Mouse (Mus musculus): ENCODE data around the gene Syt9. TPM values are rescaled to one million over a fixed set of nuclear protein-coding genes. Genes with fewer than 3 reads are reported as not detected.

The Syt9 gene
- total and polyA plus RNA-seq, 2 experiments from 2014 or later, result 14.2 to 35.2 TPM

- H3K36me3 ChIP-seq (ENCODE audit: insufficient read depth, low read length), result no peaks in the 10 kb centered on the region
- TF ChIP-seq CTCF (IDR thresholded peaks at IDR 0.05), result no peak
- ATAC-seq (ENCODE audit: low FRiP score) (no peak), DNase-seq (ENCODE audit: low spot score) (no peak)
- no peak overlapping the region for H3K4me3 ChIP-seq (ENCODE audit: low read depth, low read length)
- no peaks in the 10 kb centered on the region for H3K9me3 ChIP-seq (ENCODE audit: low read length)
- WGBS, result 83% methylated on average over 1 of the region's 1 CpGs
- H3K9ac ChIP-seq (replicated peaks; ENCODE audit: low read length, poor library complexity, severe bottlenecking), result no peak overlapping the region
- no peaks in the 10 kb centered on the region for H3K27me3 ChIP-seq (ENCODE audit: insufficient read depth, low read length)
- no peak overlapping the region for H3K27ac ChIP-seq (ENCODE audit: low read depth, low read length)
- H3K4me1 ChIP-seq (ENCODE audit: insufficient read depth, low read length), result no peaks in the 10 kb centered on the region
- no peak overlapping the region for H3K4me2 ChIP-seq (ENCODE audit: low read depth, low read length, poor library complexity, severe bottlenecking)
These were observed 21.3 kb upstream of the Syt9 start for GRCm38 (mm10) chr7:107349201-107349600.

- Histone ChIP-seq H3K4me3 (ENCODE audit: low read depth, low read length) (no peak overlapping the region), H3K27ac (ENCODE audit: low read depth, low read length) (no peak overlapping the region), H3K4me1 (ENCODE audit: insufficient read depth, low read length) (no peaks in the 10 kb centered on the region), H3K36me3 (ENCODE audit: insufficient read depth, low read length) (no peaks in the 10 kb centered on the region), H3K9ac (replicated peaks; ENCODE audit: low read length, poor library complexity, severe bottlenecking) (no peak overlapping the region), H3K27me3 (ENCODE audit: insufficient read depth, low read length) (no peaks in the 10 kb centered on the region), H3K9me3 (ENCODE audit: low read length) (no peaks in the 10 kb centered on the region), H3K4me2 (ENCODE audit: low read depth, low read length, poor library complexity, severe bottlenecking) (no peak overlapping the region)
- DNase-seq (ENCODE audit: low spot score) (no peak), ATAC-seq (ENCODE audit: low FRiP score) (no peak)
- WGBS, result 91% methylated on average over 3 of the region's 3 CpGs
- TF ChIP-seq CTCF (IDR thresholded peaks at IDR 0.05), result no peak
These were observed 8.4 kb upstream of the Syt9 start for GRCm38 (mm10) chr7:107362153-107362552.

DNA sequence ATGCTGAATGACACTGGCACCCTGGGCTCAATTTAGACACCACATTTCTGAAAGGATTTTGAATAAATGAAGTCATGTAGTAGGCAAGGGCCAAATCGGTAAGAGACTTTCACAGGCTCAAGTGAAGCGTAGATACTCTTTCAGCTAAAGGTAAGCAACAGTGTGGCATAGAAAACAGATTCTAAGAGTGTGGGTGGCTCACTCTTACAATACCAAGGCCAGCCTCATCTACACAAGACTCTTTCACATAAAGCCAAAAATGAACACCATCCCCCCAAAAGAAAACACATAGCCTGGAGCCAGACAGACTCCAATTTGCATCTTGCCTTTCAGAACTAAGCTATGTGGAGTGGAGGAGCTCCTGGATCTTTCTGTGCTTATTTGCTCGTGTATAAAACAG lies 7.9 kb upstream of the Syt9 start:
- Histone ChIP-seq H3K27ac (ENCODE audit: low read depth, low read length) (no peak overlapping the region), H3K4me2 (ENCODE audit: low read depth, low read length, poor library complexity, severe bottlenecking) (no peak overlapping the region), H3K27me3 (ENCODE audit: insufficient read depth, low read length) (no peaks in the 10 kb centered on the region), H3K36me3 (ENCODE audit: insufficient read depth, low read length) (no peaks in the 10 kb centered on the region), H3K4me3 (ENCODE audit: low read depth, low read length) (no peak overlapping the region), H3K9ac (replicated peaks; ENCODE audit: low read length, poor library complexity, severe bottlenecking) (no peak overlapping the region), H3K4me1 (ENCODE audit: insufficient read depth, low read length) (no peaks in the 10 kb centered on the region), H3K9me3 (ENCODE audit: low read length) (no peaks in the 10 kb centered on the region)
- no peak for TF ChIP-seq CTCF (IDR thresholded peaks at IDR 0.05)
- DNase-seq (ENCODE audit: low spot score) (no peak), ATAC-seq (ENCODE audit: low FRiP score) (no peak)
- WGBS, result 79% methylated on average over 3 of the region's 3 CpGs

GRCm38 (mm10) chr7:107371126-107371920 lies 795 bp downstream of the Syt9 start:
- ATAC-seq (ENCODE audit: low FRiP score), result peak; percentile 50
- peaks cover 4% of the 10 kb centered on the region; the same call in 1 of the 2 replicates for H3K27me3 ChIP-seq (ENCODE audit: insufficient read depth, low read length)

GRCm38 (mm10) chr7:107380562-107380961 lies 10.0 kb downstream of the Syt9 start:
- ATAC-seq (ENCODE audit: low FRiP score) (no peak), DNase-seq (ENCODE audit: low spot score) (no peak)
- WGBS, result 89% methylated on average over 5 of the region's 5 CpGs
- Histone ChIP-seq H3K4me3 (ENCODE audit: low read depth, low read length) (no peak overlapping the region), H3K4me1 (ENCODE audit: insufficient read depth, low read length) (no peaks in the 10 kb centered on the region), H3K36me3 (ENCODE audit: insufficient read depth, low read length) (no peaks in the 10 kb centered on the region), H3K9me3 (ENCODE audit: low read length) (no peaks in the 10 kb centered on the region), H3K9ac (replicated peaks; ENCODE audit: low read length, poor library complexity, severe bottlenecking) (no peak overlapping the region), H3K4me2 (ENCODE audit: low read depth, low read length, poor library complexity, severe bottlenecking) (no peak overlapping the region), H3K27me3 (ENCODE audit: insufficient read depth, low read length) (no peaks in the 10 kb centered on the region), H3K27ac (ENCODE audit: low read depth, low read length) (no peak overlapping the region)
- no peak for TF ChIP-seq CTCF (IDR thresholded peaks at IDR 0.05)

More at GRCm38 (mm10) chr7:107371126-107371920, 795 bp downstream of the Syt9 start:
- 0 out of 2 replicates have a peak, but pooled peaks cover 4% of the 10 kb centered on the region for H3K4me1 ChIP-seq (ENCODE audit: insufficient read depth, low read length)
- H3K9me3 ChIP-seq (ENCODE audit: low read length), result no peaks in the 10 kb centered on the region
- TF ChIP-seq CTCF (IDR thresholded peaks at IDR 0.05), result no peak
- DNase-seq (ENCODE audit: low spot score), result no peak
- no peaks in the 10 kb centered on the region for H3K36me3 ChIP-seq (ENCODE audit: insufficient read depth, low read length)
- H3K4me2 ChIP-seq (ENCODE audit: low read depth, low read length, poor library complexity, severe bottlenecking), result peak overlapping the region; percentile 96
- H3K9ac ChIP-seq (replicated peaks; ENCODE audit: low read length, poor library complexity, severe bottlenecking), result peak overlapping the region; percentile 76
- H3K4me3 ChIP-seq (ENCODE audit: low read depth, low read length), result peak overlapping the region; percentile 85
- H3K27ac ChIP-seq (ENCODE audit: low read depth, low read length), result 0 out of 2 replicates have a peak overlapping the region, but pooled peaks have one; percentile 51
- WGBS, result 2% methylated on average over 41 of the region's 45 CpGs

DNA sequence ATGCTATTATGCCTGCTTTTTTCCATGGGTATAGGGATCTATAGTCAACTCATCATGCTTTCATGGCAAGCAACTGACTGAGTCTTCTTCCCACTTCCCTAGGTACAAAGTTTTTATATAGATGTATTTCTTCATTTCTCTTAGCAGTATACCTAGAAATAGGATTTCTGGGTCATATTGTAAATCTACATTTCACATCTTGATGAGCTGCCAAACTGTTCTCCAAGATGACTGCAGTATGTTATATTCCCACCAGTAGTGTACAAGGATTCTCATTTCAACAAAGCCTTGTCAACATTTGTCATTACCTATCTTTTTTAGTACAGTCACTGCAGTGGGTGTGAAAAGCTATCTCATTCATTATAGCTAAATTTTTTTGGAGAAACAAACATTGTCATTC lies 19.1 kb downstream of the Syt9 start:
- no peak overlapping the region for H3K4me2 ChIP-seq (ENCODE audit: low read depth, low read length, poor library complexity, severe bottlenecking)
- no peak overlapping the region for H3K27ac ChIP-seq (ENCODE audit: low read depth, low read length)
- 0 out of 2 replicates have a peak, but pooled peaks cover 4% of the 10 kb centered on the region for H3K4me1 ChIP-seq (ENCODE audit: insufficient read depth, low read length)
- ATAC-seq (ENCODE audit: low FRiP score), result no peak
- H3K27me3 ChIP-seq (ENCODE audit: insufficient read depth, low read length), result no peaks in the 10 kb centered on the region
- H3K4me3 ChIP-seq (ENCODE audit: low read depth, low read length), result no peak overlapping the region
- H3K36me3 ChIP-seq (ENCODE audit: insufficient read depth, low read length), result no peaks in the 10 kb centered on the region
- H3K9ac ChIP-seq (replicated peaks; ENCODE audit: low read length, poor library complexity, severe bottlenecking), result no peak overlapping the region
- H3K9me3 ChIP-seq (ENCODE audit: low read length), result no peaks in the 10 kb centered on the region
- no peak for DNase-seq (ENCODE audit: low spot score)
- no peak for TF ChIP-seq CTCF (IDR thresholded peaks at IDR 0.05)

Data from midbrain, postnatal 0 days (tissue).